Mouse (Mus musculus): ENCODE measurements at regions not wholly inside any gene's neighbourhood (a gene's known extent, or its start where the extent isn't known, plus 50 kb on each side); places are given as distances from the start of the nearest gene placed in this dataset.

GRCm38 (mm10) chr9:113258556-113258955 lies 449.5 kb downstream of the Pdcd6ip start:
- no peak for TF ChIP-seq CTCF (conservative IDR thresholded peaks at IDR 0.05; ENCODE audit: insufficient read depth, insufficient read length, low read depth, low read length)
- TF ChIP-seq POLR2A (IDR thresholded peaks at IDR 0.05; ENCODE audit: low read depth, low read length), result no peak
